In genomic region chr16:20746641-20747040, GRCm38 (mm10) we compare ENCODE assay signal across 9 mouse cellular contexts. TPM values are rescaled to one million over a fixed set of nuclear protein-coding genes. Genes with fewer than 3 reads are reported as not detected.
A peak's percentile ranks its signal among the peaks of the same experiment; 100 is the strongest.
DNase-seq lines count a peak whose midpoint lies in the region; ATAC-seq and TF ChIP-seq lines count a peak whose summit lies in the region.
"Had no signal": no experiment of that assay in that cellular context is flagged by ENCODE, and none has a peak within 500 bp of the region (broad histone marks: within the 10 kb centered on the region; RNA-seq: fewer than 3 reads in every experiment).

No protein-coding gene starts in this region.

- DNase-seq in heart, postnatal 0 days (ENCODE audit: low spot score): peak; percentile 25
- DNase-seq in lung, adult 2 months: peak; percentile 46
- peak; percentile 78 for DNase-seq in telencephalon, adult 2 months (ENCODE audit: low read depth, low spot score)
- no peak for DNase-seq in embryo, embryonic 9.5 days (ENCODE audit: extremely low spot score)

- no peaks in the 10 kb centered on the region for H3K4me1 ChIP-seq in intestine, postnatal 0 days (replicated peaks; ENCODE audit: control insufficient read depth, insufficient read depth, low read length)
- H3K4me1 ChIP-seq in intestine, embryonic 15.5 days (replicated peaks): no peaks in the 10 kb centered on the region; the same call in 1 of the 2 replicates
- no peaks in the 10 kb centered on the region for H3K4me1 ChIP-seq in brown adipose tissue, adult 24 weeks (ENCODE audit: control insufficient read depth, insufficient read depth, insufficient read length, low read length)
- H3K4me1 ChIP-seq in heart, postnatal 0 days (ENCODE audit: control insufficient read depth, insufficient read depth): no peaks in the 10 kb centered on the region
- no peaks in the 10 kb centered on the region for H3K4me1 ChIP-seq in lung, adult 2 months (ENCODE audit: control insufficient read depth, insufficient read depth, low read length)
- H3K4me1 ChIP-seq in midbrain, embryonic 16.5 days (ENCODE audit: control insufficient read depth, insufficient read depth, low read length): no peaks in the 10 kb centered on the region

- no peak overlapping the region for H3K9ac ChIP-seq in intestine, postnatal 0 days (ENCODE audit: low read depth, low read length)
- H3K9ac ChIP-seq in intestine, embryonic 15.5 days: no peak overlapping the region
- H3K9ac ChIP-seq in heart, postnatal 0 days (replicated peaks; ENCODE audit: low read depth, low read length): no peak overlapping the region
- no peak overlapping the region for H3K9ac ChIP-seq in midbrain, embryonic 16.5 days (ENCODE audit: low read depth, low read length)

- H3K4me2 ChIP-seq in intestine, postnatal 0 days (replicated peaks; ENCODE audit: low read depth): no peak overlapping the region
- no peak overlapping the region for H3K4me2 ChIP-seq in intestine, embryonic 15.5 days (replicated peaks)
- H3K4me2 ChIP-seq in heart, postnatal 0 days (ENCODE audit: low read depth, low read length): no peak overlapping the region
- H3K4me2 ChIP-seq in midbrain, embryonic 16.5 days (ENCODE audit: low read length): no peak overlapping the region

- no peak overlapping the region for H3K27ac ChIP-seq in intestine, postnatal 0 days (ENCODE audit: low read depth, low read length)
- H3K27ac ChIP-seq in intestine, embryonic 15.5 days: no peak overlapping the region
- H3K27ac ChIP-seq in brown adipose tissue, adult 24 weeks (replicated peaks; ENCODE audit: low read depth, low read length): 0 out of 2 replicates have a peak overlapping the region, but pooled peaks have one; percentile 8
- H3K27ac ChIP-seq in heart, postnatal 0 days (ENCODE audit: low read depth): no peak overlapping the region
- H3K27ac ChIP-seq in midbrain, embryonic 16.5 days (ENCODE audit: low read length): no peak overlapping the region
- H3K27ac ChIP-seq: macrophage had no signal

- TF ChIP-seq EP300 in heart, postnatal 0 days (IDR thresholded peaks at IDR 0.05; ENCODE audit: low read depth): no peak

- H3K36me3 ChIP-seq in intestine, postnatal 0 days (ENCODE audit: control insufficient read depth, insufficient read depth): no peaks in the 10 kb centered on the region
- H3K36me3 ChIP-seq in intestine, embryonic 15.5 days: no peaks in the 10 kb centered on the region
- H3K36me3 ChIP-seq in heart, postnatal 0 days (replicated peaks; ENCODE audit: control insufficient read depth, insufficient read depth, low read length): no peaks in the 10 kb centered on the region
- no peaks in the 10 kb centered on the region for H3K36me3 ChIP-seq in midbrain, embryonic 16.5 days (ENCODE audit: control insufficient read depth, insufficient read depth, low read length)

- no peaks in the 10 kb centered on the region for H3K27me3 ChIP-seq in intestine, postnatal 0 days (replicated peaks; ENCODE audit: control insufficient read depth, insufficient read depth, low read length)
- no peaks in the 10 kb centered on the region for H3K27me3 ChIP-seq in intestine, embryonic 15.5 days (replicated peaks)
- no peaks in the 10 kb centered on the region for H3K27me3 ChIP-seq in heart, postnatal 0 days (ENCODE audit: control insufficient read depth, insufficient read depth, low read length)
- H3K27me3 ChIP-seq in midbrain, embryonic 16.5 days (ENCODE audit: control insufficient read depth, insufficient read depth, low read depth, low read length): no peaks in the 10 kb centered on the region

- no peaks in the 10 kb centered on the region for H3K9me3 ChIP-seq in intestine, postnatal 0 days (ENCODE audit: control insufficient read depth)
- H3K9me3 ChIP-seq in intestine, embryonic 15.5 days: no peaks in the 10 kb centered on the region
- H3K9me3 ChIP-seq in heart, postnatal 0 days (replicated peaks; ENCODE audit: control insufficient read depth, low read length): no peaks in the 10 kb centered on the region
- no peaks in the 10 kb centered on the region for H3K9me3 ChIP-seq in midbrain, embryonic 16.5 days (replicated peaks; ENCODE audit: control insufficient read depth, low read length, poor library complexity, severe bottlenecking)

- TF ChIP-seq CTCF in intestine, postnatal 0 days (IDR thresholded peaks at IDR 0.05; ENCODE audit: low read depth): no peak
- TF ChIP-seq CTCF in heart, postnatal 0 days (IDR thresholded peaks at IDR 0.05; ENCODE audit: low read depth): no peak
- no peak for TF ChIP-seq CTCF in lung, adult 2 months (IDR thresholded peaks at IDR 0.05; ENCODE audit: insufficient read depth, low read length)

- 47% methylated on average over 6 of the region's 6 CpGs for WGBS in intestine, postnatal 0 days
- WGBS in intestine, embryonic 15.5 days: 50% methylated on average over 6 of the region's 6 CpGs
- WGBS in heart, postnatal 0 days: 61% methylated on average over 6 of the region's 6 CpGs
- 35% methylated on average over 6 of the region's 6 CpGs for WGBS in lung, adult 2 months
- WGBS in midbrain, embryonic 16.5 days: 70% methylated on average over 6 of the region's 6 CpGs

- H3K4me3 ChIP-seq in intestine, postnatal 0 days (ENCODE audit: low read depth, low read length): no peak overlapping the region
- no peak overlapping the region for H3K4me3 ChIP-seq in intestine, embryonic 15.5 days (replicated peaks)
- H3K4me3 ChIP-seq in brown adipose tissue, adult 24 weeks (ENCODE audit: insufficient read depth, low read depth, low read length): no peak overlapping the region
- no peak overlapping the region for H3K4me3 ChIP-seq in heart, postnatal 0 days (ENCODE audit: low read depth, low read length)
- no peak overlapping the region for H3K4me3 ChIP-seq in lung, adult 2 months (replicated peaks; ENCODE audit: extremely low read depth, low read depth, low read length)
- no peak overlapping the region for H3K4me3 ChIP-seq in midbrain, embryonic 16.5 days (ENCODE audit: low read depth, low read length)

- TF ChIP-seq POLR2A in lung, adult 2 months (IDR thresholded peaks at IDR 0.05; ENCODE audit: borderline replicate concordance, extremely low read depth, low read depth, low read length): no peak

- ATAC-seq in intestine, postnatal 0 days: peak; percentile 28; the same call in 1 of the 2 replicates
- no peak for ATAC-seq in intestine, embryonic 15.5 days
- no peak for ATAC-seq in heart, postnatal 0 days (ENCODE audit: insufficient read depth, low read depth)
- ATAC-seq in midbrain, embryonic 16.5 days: no peak

RNA-seq across cellular contexts. Expression of gene Thpo, which starts 12.3 kb away (rescaled TPM):
- polyA plus RNA-seq in intestine, postnatal 0 days (2015; fragmentation: Nextera tagmentation; extraction: Ambion mirVana): 2.4 and 2.7 TPM in 2 replicates
- 1.8 and 2.4 TPM in 2 replicates for polyA plus RNA-seq in intestine, embryonic 15.5 days (2015; fragmentation: Nextera tagmentation; extraction: Ambion mirVana)
- not detected in 2 replicates for polyA plus RNA-seq in brown adipose tissue, adult 24 weeks (2012; ENCODE audit: insufficient read depth, insufficient read length, missing spikeins)
- total RNA-seq in heart, postnatal 0 days (2014; rRNA removed; ENCODE audit: low replicate concordance): 0.46 TPM in 1 of 2 replicates, not detected in the other
- 0.12 and 0.14 TPM in 2 replicates for polyA plus RNA-seq in heart, postnatal 0 days (2015; fragmentation: Nextera tagmentation; extraction: Ambion mirVana)
- polyA plus RNA-seq in lung, adult 2 months (2012; rRNA removed): 1.1 and 1.6 TPM in 2 replicates
- polyA plus RNA-seq in midbrain, embryonic 16.5 days (2015; fragmentation: Nextera tagmentation; extraction: Ambion mirVana): 1.5 TPM in 2 replicates
- polyA plus RNA-seq: macrophage had no signal

RNA-seq across cellular contexts. Expression of gene Chrd, which starts 13.7 kb away (rescaled TPM):
- polyA plus RNA-seq in intestine, postnatal 0 days (2015; fragmentation: Nextera tagmentation; extraction: Ambion mirVana): 2.3 TPM in 2 replicates
- polyA plus RNA-seq in intestine, embryonic 15.5 days (2015; fragmentation: Nextera tagmentation; extraction: Ambion mirVana): 3.3 and 3.6 TPM in 2 replicates
- polyA plus RNA-seq in brown adipose tissue, adult 24 weeks (2012; ENCODE audit: insufficient read depth, insufficient read length, missing spikeins): 0.71 and 0.88 TPM in 2 replicates
- 9.7 and 13.9 TPM in 2 replicates for total RNA-seq in heart, postnatal 0 days (2014; rRNA removed; ENCODE audit: low replicate concordance)
- polyA plus RNA-seq in heart, postnatal 0 days (2015; fragmentation: Nextera tagmentation; extraction: Ambion mirVana): 0.43 and 0.49 TPM in 2 replicates
- polyA plus RNA-seq in lung, adult 2 months (2012; rRNA removed): 4.4 and 5.8 TPM in 2 replicates
- polyA plus RNA-seq in midbrain, embryonic 16.5 days (2015; fragmentation: Nextera tagmentation; extraction: Ambion mirVana): 3.7 and 4.5 TPM in 2 replicates
- polyA plus RNA-seq: macrophage had no signal

RNA-seq across cellular contexts. Expression of gene Clcn2, which starts 29.1 kb away (rescaled TPM):
- polyA plus RNA-seq in intestine, postnatal 0 days (2015; fragmentation: Nextera tagmentation; extraction: Ambion mirVana): 5.4 and 6.1 TPM in 2 replicates
- 14.3 and 15.7 TPM in 2 replicates for polyA plus RNA-seq in intestine, embryonic 15.5 days (2015; fragmentation: Nextera tagmentation; extraction: Ambion mirVana)
- 0.67 TPM in 1 of 2 replicates, not detected in the other for polyA plus RNA-seq in brown adipose tissue, adult 24 weeks (2012; ENCODE audit: insufficient read depth, insufficient read length, missing spikeins)
- 4.6 and 16.9 TPM in 2 replicates for total RNA-seq in heart, postnatal 0 days (2014; rRNA removed; ENCODE audit: low replicate concordance)
- 1.4 and 1.9 TPM in 2 replicates for polyA plus RNA-seq in heart, postnatal 0 days (2015; fragmentation: Nextera tagmentation; extraction: Ambion mirVana)
- polyA plus RNA-seq in lung, adult 2 months (2012; rRNA removed): 8.1 and 9.5 TPM in 2 replicates
- polyA plus RNA-seq in midbrain, embryonic 16.5 days (2015; fragmentation: Nextera tagmentation; extraction: Ambion mirVana): 22.3 and 25.4 TPM in 2 replicates

RNA-seq across cellular contexts. Expression of gene Polr2h, which starts 29.2 kb away (rescaled TPM):
- polyA plus RNA-seq in intestine, postnatal 0 days (2015; fragmentation: Nextera tagmentation; extraction: Ambion mirVana): 52.9 and 54.2 TPM in 2 replicates
- 104 and 112 TPM in 2 replicates for polyA plus RNA-seq in intestine, embryonic 15.5 days (2015; fragmentation: Nextera tagmentation; extraction: Ambion mirVana)
- 21.2 and 22.7 TPM in 2 replicates for polyA plus RNA-seq in brown adipose tissue, adult 24 weeks (2012; ENCODE audit: insufficient read depth, insufficient read length, missing spikeins)
- total RNA-seq in heart, postnatal 0 days (2014; rRNA removed; ENCODE audit: low replicate concordance): 8.6 and 27.9 TPM in 2 replicates
- polyA plus RNA-seq in heart, postnatal 0 days (2015; fragmentation: Nextera tagmentation; extraction: Ambion mirVana): 33.7 and 35.7 TPM in 2 replicates
- 8.3 and 12.0 TPM in 2 replicates for polyA plus RNA-seq in lung, adult 2 months (2012; rRNA removed)
- 83.0 and 88.0 TPM in 2 replicates for polyA plus RNA-seq in midbrain, embryonic 16.5 days (2015; fragmentation: Nextera tagmentation; extraction: Ambion mirVana)

RNA-seq across cellular contexts. Expression of gene Fam131a, which starts 53.6 kb away (rescaled TPM):
- 4.7 and 5.0 TPM in 2 replicates for polyA plus RNA-seq in intestine, postnatal 0 days (2015; fragmentation: Nextera tagmentation; extraction: Ambion mirVana)
- polyA plus RNA-seq in intestine, embryonic 15.5 days (2015; fragmentation: Nextera tagmentation; extraction: Ambion mirVana): 6.3 and 6.7 TPM in 2 replicates
- polyA plus RNA-seq in brown adipose tissue, adult 24 weeks (2012; ENCODE audit: insufficient read depth, insufficient read length, missing spikeins): 1.5 and 3.8 TPM in 2 replicates
- total RNA-seq in heart, postnatal 0 days (2014; rRNA removed; ENCODE audit: low replicate concordance): 24.8 and 25.5 TPM in 2 replicates
- polyA plus RNA-seq in heart, postnatal 0 days (2015; fragmentation: Nextera tagmentation; extraction: Ambion mirVana): 8.7 and 8.8 TPM in 2 replicates
- 17.3 and 19.2 TPM in 2 replicates for polyA plus RNA-seq in lung, adult 2 months (2012; rRNA removed)
- 62.1 and 66.5 TPM in 2 replicates for polyA plus RNA-seq in midbrain, embryonic 16.5 days (2015; fragmentation: Nextera tagmentation; extraction: Ambion mirVana)
